8 mouse cellular contexts compared by ENCODE assay signal in the genomic region with DNA sequence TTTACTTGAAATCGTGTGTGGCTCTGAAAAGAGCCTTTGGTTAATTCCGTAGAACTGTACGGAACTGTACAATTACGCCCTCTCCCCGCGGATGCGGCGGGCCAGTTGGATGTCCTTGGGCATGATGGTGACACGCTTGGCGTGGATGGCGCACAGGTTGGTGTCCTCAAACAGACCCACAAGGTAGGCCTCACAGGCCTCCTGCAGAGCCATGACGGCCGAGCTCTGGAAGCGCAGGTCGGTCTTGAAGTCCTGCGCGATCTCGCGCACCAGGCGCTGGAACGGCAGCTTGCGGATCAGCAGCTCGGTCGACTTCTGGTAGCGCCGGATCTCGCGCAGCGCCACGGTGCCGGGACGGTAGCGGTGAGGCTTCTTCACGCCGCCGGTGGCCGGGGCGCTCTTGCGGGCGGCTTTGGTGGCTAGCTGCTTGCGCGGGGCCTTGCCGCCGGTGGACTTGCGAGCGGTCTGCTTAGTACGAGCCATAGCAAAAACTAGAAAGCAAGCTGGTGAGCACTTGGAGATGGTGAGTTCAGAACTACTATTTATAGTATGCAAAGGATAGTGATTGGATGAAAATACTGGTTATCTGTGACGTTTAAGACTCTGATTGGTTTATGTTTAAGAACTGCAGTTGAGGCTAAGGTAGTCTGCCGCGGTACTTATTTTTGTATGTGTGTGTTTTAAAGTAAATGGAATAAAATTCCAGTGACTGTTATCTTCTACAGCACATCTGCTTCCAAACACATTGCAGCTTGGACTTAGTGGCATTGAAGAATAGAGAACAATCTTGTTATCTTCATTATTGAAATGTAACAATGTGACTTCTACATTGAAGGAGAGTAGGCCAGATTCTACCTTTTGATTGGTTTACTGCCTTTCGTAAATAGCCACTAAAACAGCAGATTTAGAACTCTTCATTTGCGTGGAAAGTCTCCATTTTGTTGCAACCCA. TPM values are rescaled to one million over a fixed set of nuclear protein-coding genes. Genes with fewer than 3 reads are reported as not detected.
DNase-seq lines count a peak whose midpoint lies in the region; ATAC-seq and TF ChIP-seq lines count a peak whose summit lies in the region.
"Not testable (repeated sequence)": the region's sequence is repeated elsewhere in the genome, so short reads cannot be mapped to it uniquely, and the experiment has no call there.

Gene Hist1h3a (minus strand): TSS at position 516 of the 951 bp plus-strand sequence.

- ATAC-seq in common myeloid progenitor, adult 5-6 weeks (replicated peaks; ENCODE audit: low read depth, poor library complexity, severe bottlenecking), result peak; percentile 39

- DNase-seq in T-cell, adult 2 months (ENCODE audit: low spot score), result peak; percentile 57
- DNase-seq in gastrocnemius, adult 2 months, result peak; percentile 47
- peak; percentile 96 for DNase-seq in hindlimb bud, embryonic 11.5 days (ENCODE audit: extremely low spot score, low read depth, low spot score)
- peak; percentile 50 to 57 for DNase-seq in left cerebral cortex, adult 2 months (ENCODE audit: extremely low spot score in 1 of 2, low spot score in 2 of 2)
- peak; percentile 59 to 63 for DNase-seq in right cerebral cortex, adult 2 months (ENCODE audit: low spot score in 2 of 2)
- peak; percentile 53 for DNase-seq in urinary bladder, postnatal 14 days (ENCODE audit: low spot score)

- peak within 1 kb of the TSS; percentile 88 for H3K27ac ChIP-seq in gastrocnemius, adult 2 months
- peak within 1 kb of the TSS; percentile 90 for H3K27ac ChIP-seq in left cerebral cortex, adult 2 months
- H3K27ac ChIP-seq in macrophage, result peak within 1 kb of the TSS; percentile 70

- H3K4me3 ChIP-seq in gastrocnemius, adult 2 months, result peak within 1 kb of the TSS; percentile 88
- peak within 1 kb of the TSS; percentile 66 for H3K4me3 ChIP-seq in left cerebral cortex, adult 2 months
- peak within 1 kb of the TSS; percentile 32 for H3K4me3 ChIP-seq in macrophage (ENCODE audit: inconsistent target)

- intact Hi-C loops in gastrocnemius, adult 2 months (cut with DNase I), result loop anchor here (5.0 kb wide), 2 partner anchors 140 to 180 kb away; partner anchors contain the start of genes Hist1h1e, Hist1h2be and Hist1h4d
- intact Hi-C loops in left cerebral cortex, adult 2 months (cut with DNase I), result loop anchor here (1.0 to 5.0 kb wide), 4 partner anchors 141 to 1720 kb away; partner anchors contain the start of genes Abt1, Hist1h2ag, Hist1h2be and Hist1h2bj

- not testable (repeated sequence) for H3K79me2 ChIP-seq in macrophage (ENCODE audit: inconsistent target)

- not testable (repeated sequence) for TF ChIP-seq CTCF in gastrocnemius, adult 2 months (IDR thresholded peaks at IDR 0.05); left cerebral cortex, adult 2 months (IDR thresholded peaks at IDR 0.05)

- under 1% methylated on average over 19 of the region's 52 CpGs for WGBS in macrophage (ENCODE audit: missing documents)

- not testable (repeated sequence) for H3K36me3 ChIP-seq in macrophage (ENCODE audit: inconsistent target)

RNA-seq across cellular contexts. Expression of gene Hist1h3a, which starts in this region (rescaled TPM):
- 599 and 655 TPM in 2 replicates for total RNA-seq in common myeloid progenitor, adult 5-6 weeks (2017)
- 1 to 10 TPM; 2.9 to 4.2 TPM for total RNA-seq in gastrocnemius, adult 2 months (2021)
- total RNA-seq in left cerebral cortex, adult 2 months (2021), result 10 to 100 TPM; 31.1 to 37.0 TPM
- total RNA-seq in macrophage (2018; cell fraction: chromatin; rRNA removed), result 10 to 100 TPM in 5 of 26 experiments, 1 to 10 TPM in 12, not detected in 9; 3.3 to 49.0 (median 5.9) TPM
- total RNA-seq in macrophage (2018; cell fraction: cytosol; rRNA removed), result 10 to 100 TPM in 17 of 26 experiments, 1 to 10 TPM in 9; 3.3 to 36.0 (median 11.7) TPM
- 10 to 100 TPM in 7 of 26 experiments, 1 to 10 TPM in 15, not detected in 4; 2.1 to 57.8 (median 5.7) TPM for total RNA-seq in macrophage (2018; cell fraction: nucleus; rRNA removed)
- not detected in 3 replicates for polyA plus RNA-seq in macrophage (2018)

Comparison
In these comparisons a context has a peak if more than half of its experiments do, and no peak if none do; other contexts are left out.
1. Peak in every context shown above with its lines: DNase-seq, ATAC-seq, H3K4me3 ChIP-seq and H3K27ac ChIP-seq.
2. RNA of gene Hist1h3a (total RNA-seq): 599 to 655 TPM in common myeloid progenitor, adult 5-6 weeks; 31.1 to 37.0 TPM in left cerebral cortex, adult 2 months and 2.9 to 4.2 TPM in gastrocnemius, adult 2 months; every median in the first group is over 10 times any median in the second.
3. H3K4me3 ChIP-seq: peak in every context shown above with its lines; median percentile 88 in gastrocnemius, adult 2 months; 66 in left cerebral cortex, adult 2 months; 32 in macrophage.